Mouse (Mus musculus): Measurements from ENCODE around the gene Fam98c.
"Not testable (repeated sequence)": the region's sequence is repeated elsewhere in the genome, so short reads cannot be mapped to it uniquely, and the experiment has no call there.

Gene Fam98c

DNA sequence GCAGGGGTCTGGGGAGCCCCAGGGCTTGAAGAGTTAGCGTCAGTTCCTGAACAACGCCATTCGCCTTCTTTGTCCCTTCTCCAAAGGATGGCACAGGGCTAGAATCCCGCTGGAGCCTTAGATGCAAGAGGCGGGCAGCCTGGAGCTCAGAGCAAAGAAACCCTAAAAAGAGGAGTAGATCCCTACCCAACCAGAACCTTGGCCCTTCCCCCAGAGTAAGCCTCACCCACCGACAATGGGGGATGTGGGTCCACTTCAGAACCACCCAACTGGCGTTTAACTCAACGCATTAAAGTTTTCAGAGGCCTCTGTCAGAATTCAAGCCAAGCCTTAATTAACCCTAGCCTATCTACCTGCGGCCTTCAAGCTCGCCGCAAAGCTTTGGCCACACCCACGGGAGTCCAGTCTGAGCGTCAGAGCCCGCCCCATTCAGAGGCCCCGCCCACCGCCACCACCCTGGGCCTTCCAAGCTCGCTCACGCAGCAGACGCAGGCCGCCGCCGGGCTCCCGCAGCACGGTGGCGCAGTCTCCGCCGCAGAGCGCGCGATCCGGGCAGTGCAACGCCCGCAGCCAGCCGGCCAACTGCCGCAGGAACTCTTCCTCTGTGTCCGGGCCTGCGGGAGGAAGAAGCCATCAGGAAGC lies 717 bp downstream of the Fam98c start:
- DNase-seq, result peak; percentile 95 to 96

DNA sequence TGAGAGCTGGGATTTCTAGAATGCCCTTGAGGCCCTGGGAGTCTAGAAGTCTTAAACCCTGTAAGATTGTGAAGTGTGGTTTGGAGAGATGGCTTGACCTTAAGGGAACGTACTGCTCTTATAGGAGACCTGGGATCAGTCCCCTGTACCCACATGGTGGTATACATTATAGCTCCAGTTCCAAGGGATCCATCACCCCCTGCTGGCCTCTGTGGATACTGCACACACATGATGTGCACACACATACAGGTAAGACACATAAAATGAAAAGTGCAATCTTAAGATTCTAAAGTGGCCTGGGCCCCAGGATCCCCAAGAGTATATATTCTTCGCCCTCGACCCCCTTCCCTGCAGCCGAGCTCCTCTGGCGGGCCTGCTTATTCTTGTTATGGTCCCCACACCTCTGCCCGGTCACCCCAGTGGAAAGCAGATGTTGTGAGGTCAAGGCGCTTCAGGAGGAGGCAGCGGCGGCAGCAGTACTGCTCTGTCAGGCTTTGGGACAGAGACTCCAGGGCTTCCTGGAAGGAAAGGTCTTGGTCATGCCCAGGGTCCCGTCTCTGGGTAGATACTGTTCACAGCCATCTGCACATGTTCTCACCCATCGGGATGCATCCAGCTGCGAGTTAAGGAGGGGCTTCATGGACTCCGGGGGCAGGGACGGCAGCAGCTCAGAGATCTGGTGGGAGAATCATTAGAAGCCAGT lies 1.9 kb downstream of the Fam98c start:
- DNase-seq, result peak; percentile 20 to 27

DNA sequence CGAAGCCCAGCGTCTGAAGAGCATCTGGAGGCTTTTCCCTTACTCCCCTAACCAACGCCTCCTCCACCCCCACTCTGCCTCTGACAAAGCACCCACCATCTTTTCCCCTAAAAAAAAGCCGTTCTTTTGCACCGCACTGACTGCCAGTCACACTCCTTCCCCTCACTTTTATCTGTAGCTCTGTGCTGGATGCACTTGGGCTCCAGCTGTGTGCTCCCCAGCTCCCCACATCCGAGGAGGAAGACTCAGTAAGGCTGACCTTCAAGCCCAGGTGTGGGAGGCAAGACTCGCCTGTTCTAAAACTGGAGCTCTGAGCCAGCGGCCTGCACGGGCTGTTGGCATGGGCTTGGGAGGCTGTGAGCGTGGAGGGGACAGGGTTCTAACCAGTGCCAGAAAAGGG lies 4.5 kb downstream of the Fam98c start:
- DNase-seq, result no peak

DNA sequence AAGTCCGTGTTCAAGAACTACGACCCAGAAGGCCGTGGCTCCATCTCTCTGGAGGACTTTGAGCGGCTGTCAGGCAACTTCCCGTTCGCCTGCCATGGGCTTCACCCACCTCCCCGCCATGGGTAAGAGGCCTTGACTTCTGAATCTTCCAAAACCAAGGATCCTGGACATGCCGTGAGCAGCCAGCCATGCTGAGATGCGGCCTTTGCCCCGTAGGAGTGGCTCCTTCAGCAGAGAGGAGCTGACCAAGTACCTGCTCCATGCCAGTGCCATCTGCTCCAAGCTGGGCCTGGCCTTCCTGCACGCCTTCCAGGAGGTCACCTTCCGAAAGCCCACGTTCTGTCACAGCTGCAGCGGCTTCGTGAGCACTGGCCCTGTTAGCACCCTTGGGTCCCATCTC lies 7.3 kb downstream of the Fam98c start:
- no peak for DNase-seq

DNA sequence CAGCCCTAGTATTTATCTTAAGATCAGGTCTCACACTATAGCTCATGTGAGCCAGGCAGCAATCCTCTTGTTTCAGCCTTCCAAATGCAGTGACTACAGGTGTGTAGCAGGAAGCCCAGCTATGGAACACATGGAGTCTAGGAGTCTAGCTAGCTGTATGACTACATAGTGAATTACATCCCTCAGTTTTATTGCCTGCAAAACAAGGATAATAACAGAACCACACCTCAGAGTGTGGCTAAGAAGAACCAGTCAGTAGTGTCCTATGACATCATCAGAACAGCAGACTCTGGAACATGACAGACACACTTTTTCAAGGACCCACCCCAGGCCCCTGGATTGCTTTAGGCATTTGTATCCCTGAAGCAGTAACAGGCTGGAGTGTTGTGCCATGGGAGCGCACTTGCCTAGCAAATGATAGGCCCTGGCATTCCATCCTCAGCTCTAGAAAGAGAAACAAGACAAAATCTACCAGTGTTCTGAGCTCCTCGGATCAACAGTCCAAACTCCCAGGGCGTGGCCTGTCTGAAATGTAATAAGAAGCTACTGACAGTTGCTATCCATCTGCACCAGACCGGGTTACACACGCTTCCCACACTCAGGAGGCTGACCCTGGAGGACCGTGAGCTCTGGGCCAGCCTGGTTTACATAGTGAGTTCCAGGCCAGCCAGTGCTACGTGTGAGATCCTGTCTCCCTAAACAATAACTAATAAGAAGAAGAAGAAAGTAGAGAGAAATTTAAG lies 9.2 kb downstream of the Fam98c start:
- no peak for DNase-seq

DNA sequence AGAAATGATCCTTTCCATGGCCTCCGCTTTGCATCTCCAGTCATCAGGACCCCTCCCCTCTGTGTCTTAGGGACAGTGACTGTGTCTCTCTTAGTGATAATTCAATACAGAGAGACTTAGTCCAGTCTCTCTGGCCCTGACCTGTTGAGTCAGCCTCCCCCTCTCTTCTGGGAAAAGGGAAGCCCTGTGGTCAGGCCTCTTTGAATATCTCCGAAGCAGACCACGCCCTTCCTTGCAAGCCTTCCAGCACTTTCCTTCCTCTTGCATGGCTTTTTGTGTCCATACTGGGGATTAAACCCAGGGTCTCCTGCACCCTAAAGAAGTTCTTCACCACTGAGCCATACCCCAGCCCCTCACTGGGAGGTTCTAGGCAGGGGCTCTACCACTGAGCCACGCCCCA lies 12.0 kb downstream of the Fam98c start:
- DNase-seq, result no peak

DNA sequence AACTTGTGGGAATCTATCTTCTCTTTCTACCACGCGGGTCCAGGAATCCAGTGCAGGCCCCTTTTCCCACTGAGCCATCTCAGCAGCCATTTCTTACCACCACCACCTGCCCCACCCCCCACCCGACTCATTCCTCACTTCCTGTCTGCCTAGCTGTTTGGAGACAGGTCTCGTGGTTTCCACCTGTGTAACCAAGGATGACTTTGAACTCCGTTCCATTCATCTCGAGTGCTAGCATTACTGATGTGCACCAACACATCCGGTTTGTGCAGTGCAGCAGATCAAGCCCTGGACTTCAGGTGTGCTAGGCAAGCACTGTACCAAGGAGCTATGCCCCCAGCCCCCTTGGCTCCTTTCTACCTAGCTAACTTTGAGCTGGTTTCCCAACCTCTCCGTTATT lies 14.6 kb downstream of the Fam98c start:
- no peak for DNase-seq

DNA sequence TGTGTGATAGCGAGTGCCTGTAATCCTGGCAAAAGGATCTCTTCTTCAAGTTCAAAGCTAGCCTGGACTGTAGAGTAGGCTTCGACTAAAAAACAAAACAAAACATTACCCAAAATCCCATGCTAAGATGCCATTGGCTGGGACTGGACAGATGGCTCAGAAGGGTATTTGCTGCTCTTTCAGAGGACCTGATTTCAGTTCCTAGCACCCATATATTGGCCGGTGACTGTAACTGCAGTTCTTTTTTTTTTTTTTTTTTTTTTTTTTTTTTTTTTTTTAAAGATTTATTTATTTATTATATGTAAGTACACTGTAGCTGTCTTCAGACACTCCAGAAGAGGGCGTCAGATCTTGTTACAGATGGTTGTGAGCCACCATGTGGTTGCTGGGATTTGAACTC lies 16.8 kb downstream of the Fam98c start:
- DNase-seq, result not testable (repeated sequence)

DNA sequence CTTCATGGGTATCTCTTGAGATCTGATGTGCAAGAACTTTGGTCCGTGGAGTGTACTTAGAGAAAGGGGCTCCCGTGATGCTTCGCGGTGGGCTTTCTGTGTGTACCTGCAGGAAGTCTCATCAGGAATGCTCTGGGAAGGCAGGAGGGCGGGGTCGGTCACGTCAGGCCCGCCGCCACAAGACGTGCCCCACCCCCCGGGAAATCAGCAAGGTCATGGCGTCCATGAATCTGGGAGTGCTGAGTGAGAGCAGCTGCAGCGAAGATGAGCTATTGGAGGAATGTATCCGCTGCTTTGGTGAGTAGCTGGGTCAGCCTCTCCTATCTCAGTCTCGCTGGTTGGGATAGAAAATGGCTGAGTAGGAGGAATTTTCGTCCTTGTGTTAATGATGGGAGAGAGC lies 18.6 kb downstream of the Fam98c start:
- no peak for DNase-seq

DNA sequence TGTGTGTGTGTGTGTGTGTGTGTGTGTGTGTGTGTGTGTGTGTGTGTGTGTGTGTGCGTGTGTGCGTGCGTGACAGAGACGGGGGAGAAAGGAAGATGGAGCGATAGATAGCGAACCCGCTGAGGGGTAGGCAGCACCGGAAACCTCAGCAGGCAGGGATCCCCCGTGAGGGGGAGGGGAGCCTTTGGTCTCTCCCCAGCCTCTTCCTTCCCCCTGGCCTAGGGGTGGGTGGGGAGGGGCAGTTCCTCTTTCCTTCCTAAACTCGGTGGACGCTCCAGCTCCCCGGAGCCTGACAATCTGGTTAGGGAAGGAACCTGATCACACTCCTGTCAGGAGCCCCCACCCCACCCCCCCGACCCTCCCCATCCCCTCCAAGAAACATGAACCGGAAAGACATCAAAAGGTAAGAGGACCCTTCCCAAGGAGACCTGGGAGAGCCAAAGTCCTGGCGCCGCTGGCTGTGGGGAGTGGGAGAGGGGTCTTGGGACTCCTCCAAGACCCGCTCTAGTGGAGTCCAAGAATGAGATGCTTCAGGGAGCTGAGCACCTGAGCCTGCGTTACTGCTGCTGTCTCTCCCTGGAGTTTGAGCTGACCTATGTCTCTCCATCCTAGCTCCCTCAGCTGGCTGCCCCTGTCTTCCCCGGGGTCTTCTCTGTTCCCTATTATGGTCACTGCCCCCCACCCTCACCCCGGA lies 21.2 kb downstream of the Fam98c start, which contains the start of gene Rasgrp4:
TSS of gene Rasgrp4 (plus strand) at position 159 of the 694 bp plus-strand sequence.
- no peak for DNase-seq

DNA sequence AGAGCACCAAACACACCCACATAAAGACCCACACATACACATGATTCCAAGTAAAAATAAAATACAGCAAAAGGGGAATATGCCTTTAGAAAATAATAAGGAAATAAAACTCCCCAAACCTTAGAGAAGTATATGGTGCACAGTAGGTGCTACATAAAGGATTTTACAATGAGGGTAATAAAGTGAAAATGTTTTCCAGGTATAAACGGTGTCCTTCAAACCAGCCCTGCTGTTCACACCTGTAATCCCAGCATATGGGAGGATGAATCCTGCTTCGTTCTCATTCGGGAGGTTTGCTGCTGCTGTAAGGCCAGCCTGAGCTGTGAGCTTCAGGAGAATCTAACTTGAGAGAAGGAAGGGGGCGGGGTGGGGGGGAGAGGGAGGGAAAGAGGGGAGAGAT lies 21.8 kb downstream of the Fam98c start:
- no peak for DNase-seq

DNA sequence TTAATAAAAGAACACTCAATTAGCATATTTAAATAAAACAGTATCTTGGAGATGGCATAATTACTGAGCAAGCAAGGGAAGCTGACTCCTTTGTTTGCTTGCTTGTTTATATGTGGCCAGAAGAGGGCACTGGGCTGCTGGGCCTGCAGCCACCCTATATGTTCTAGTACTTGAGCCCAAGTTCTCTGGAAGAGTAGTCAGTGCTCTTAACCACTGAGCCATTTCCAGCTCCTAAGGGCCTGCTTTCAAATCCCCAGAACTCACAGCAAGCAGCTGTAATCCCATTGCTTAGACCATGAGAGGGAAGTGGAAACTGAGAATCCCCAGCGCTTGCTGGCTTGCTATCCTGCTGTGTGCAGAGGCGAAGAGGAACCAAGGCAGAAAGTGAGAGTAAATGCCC lies 27.3 kb downstream of the Fam98c start:
- no peak for DNase-seq

DNA sequence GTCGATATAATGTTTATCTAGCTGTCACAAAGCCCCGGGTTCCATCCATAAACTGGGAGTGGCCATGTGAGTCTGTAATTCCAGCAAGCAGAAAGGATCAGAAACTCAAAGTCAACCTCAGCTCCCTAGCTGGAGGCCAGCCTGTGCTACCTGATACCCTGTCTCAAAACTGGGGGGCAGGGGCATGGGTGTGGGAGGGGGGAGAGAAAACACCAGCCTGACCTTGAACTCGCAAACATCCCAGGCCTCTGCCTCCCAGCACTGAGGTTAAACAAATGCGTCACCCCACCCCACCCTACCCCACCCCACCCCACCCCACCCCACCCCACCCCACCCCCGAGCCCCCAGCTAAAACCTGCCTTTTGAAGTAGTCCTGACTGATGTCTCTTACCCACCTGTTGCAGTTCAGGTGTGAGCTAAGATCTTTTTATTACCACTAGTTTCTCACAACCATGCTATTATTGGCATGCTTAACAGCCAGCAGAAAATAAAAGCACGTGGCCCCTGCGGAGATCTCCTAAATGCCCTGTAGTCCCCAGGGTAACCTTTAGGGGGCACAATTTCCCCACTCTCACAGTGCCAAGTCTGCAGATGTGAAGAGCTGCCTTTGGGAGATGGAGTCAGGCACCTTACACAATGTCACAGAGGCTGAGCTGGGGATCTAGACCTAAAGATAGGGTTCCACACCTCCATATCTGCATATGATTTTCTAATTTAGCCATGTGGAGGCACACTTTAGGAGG lies 29.7 kb downstream of the Fam98c start:
- peak; percentile 32 to 53 for DNase-seq

DNA sequence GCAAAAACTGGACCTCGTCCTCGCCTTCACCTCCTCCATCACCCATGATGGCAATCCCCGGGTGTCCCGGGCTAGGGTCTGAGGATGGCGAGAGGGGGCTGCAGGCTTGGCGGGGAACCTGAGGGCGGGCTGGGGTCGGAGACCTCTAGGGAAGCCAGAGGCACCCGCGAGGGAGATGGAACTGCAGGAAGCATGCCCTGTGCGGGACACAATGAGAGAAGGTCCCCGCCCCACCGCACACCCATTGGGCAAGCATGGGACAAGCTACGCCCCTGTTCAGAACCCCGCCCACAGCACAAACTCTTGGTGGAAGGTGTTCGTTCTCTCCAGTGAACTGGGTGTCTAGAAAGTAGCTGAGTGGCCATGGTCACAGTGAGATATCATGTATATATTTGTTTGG lies 31.1 kb downstream of the Fam98c start, which contains the start of gene Ryr1:
TSS of gene Ryr1 (minus strand) at position 210 of the 400 bp plus-strand sequence.
- DNase-seq, result no peak

DNA sequence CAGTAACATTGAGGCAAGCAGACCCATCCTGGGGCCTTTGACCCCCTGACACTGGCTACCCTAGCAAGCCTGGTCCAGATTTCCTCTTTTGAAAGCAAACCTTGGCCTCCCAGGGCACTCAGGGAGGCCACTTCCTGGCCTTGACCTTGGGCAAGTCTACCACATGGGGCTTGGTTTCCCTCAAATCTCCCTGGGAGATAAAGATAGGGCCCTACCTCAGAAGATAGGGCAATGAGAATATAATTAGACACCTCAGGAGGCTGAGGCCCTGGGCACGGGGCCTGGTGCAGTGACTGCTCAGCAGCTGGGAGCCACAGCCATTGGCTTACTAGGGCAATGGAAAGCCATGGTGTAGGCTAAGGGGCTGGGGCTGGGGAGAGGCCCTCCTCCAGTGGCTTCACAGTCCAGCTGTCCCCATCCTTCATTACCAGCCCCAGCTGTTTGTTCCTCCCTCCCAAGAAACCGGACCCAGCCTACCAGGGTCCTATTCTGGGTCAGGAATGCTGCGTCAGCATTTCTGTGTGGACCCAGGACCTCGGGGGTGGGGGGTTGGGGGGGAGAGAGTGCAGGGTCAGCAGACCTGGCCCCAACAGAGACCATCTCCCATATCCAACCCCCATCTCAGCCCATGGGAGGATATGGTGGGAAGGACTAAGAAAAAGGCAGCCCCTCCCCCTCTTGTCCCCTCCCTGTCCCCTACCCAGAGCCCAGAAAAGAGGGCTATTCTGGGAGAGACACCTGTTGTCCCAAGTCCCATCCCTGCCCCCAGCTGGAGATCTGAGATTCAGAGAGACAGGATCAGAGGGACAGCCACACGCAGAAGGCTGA lies 32.3 kb downstream of the Fam98c start:
- no peak for DNase-seq

DNA sequence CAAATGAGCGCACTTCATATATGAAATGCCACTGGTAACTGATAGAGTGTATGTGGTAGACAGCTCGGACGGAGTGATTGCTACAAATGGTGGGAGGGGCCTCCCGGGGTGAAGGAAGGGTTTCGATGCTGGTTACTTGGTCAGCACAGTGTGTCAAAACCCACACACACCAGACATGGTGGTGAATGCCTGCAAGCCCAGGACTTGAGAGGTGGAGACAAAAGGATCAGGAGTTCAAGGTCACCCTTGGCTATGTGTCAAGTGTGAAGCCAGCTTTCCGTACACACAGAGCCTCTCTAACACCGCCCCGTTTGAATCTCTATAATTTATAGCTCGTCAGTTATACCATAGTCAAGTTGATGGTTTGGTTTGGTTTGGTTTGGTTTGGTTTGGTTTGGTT lies 33.2 kb downstream of the Fam98c start:
- DNase-seq, result no peak

DNA sequence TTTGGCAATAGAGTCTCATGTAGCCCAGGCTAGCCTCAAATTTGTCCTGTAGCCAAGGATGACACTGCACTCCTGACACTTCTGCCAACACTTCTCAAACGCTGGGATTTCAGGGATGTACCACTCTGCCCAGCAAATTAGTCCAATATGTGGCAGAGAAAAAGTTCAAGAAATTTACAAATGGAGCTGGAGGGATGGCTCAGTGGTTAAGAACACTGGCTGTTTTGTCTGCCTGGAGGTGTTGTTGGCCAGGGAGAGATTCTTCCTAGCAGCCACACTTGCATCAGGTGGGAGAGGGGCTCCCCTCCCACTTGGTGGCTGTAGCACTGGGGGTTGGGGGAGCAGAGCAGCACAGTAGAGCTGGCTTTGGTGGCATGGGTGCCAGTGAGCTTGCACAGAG lies 36.5 kb downstream of the Fam98c start:
- DNase-seq, result no peak

DNA sequence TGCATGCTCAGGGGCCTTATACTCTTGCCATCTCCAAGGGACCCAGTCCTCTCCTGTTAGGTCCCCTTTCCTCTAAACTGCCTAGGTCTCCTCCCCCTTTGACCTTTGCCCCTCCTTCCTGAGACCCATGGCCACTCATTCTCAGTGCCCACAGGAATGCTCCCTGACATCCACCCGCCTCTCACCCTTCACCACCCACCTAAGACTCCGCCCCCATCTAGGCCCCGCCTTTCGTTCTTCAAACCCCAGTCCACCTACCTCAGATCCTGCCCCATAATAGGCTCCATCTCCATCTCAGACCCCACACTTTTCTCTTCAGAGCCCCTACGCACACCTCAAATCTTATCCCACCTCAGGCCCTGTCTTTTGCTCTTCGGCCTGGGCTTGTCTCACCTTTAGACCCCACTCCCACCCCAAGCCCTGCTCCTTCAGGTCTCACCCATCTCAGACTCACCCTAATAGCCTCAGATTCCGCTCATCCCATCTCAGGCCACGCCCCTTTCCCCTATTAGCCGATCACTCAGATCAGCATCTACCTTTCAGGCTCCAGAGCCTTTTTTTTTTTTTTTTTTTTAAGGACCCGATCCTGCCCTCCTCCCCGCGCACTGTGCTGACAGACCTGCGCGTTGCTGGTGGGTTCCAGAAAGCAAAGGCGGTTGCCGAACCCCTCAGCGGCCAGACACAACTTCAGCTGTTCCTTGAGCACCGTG lies 37.7 kb downstream of the Fam98c start:
- no peak for DNase-seq

DNA sequence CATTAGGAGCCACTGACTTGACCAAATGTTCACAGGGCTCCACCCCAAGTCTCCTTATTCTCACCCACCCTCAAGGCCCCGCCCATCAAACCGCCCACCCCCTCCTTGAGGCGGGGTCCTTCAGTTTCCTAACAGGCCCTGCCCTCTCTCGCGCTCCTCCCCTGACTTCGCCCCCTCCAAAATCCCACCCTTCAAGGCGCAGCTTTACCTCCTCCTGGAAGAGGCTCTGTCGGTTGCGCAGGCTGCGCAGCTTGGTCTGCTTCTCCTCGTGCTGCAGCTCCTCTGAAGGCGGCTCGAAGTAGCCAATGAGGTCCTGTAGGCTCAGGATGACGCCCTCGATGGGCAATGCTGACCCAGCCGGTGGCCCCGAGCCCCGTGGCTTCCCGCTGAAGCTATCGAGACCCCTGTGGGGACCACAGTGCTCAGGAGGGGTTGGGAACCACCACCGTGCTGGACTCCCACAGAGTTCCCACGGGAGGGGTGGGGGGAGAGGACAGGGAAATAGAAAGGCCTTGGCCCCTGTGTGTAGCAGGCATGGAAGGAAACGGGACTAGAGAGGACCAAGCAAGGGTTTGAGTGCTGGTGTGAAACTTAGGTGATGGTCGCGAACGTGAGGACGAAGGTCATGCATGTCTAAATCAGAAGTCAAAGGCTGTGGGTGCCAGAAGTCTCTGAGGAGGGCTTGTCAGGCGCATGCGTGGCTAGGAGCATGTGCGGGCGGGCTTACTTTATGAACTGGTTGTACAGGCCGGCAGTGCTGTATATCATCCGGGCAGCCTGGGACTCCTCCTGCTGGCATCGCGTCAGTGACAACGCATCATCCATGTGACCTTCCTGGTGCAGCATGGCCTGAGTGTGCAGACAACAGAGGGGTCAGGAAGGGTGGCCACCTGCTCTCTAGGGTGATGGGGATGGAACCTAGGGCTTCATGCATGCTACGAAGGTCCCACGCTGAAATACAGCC lies 46.8 kb downstream of the Fam98c start:
- DNase-seq, result peak; percentile 11 to 15

Measured in cerebellum, adult 18-20 months (tissue).